Mouse (Mus musculus) embryonic facial prominence, embryonic 14.5 days (tissue): ENCODE results near the gene Ghrhr. TPM values are rescaled to one million over a fixed set of nuclear protein-coding genes. Genes with fewer than 3 reads are reported as not detected.

Experiments used
- ATAC-seq: fragments of 200-750 bp; cut with Nextera tagmentation; 2 replicates; pipeline ENCODE4 v1.8.0; 2017; ENCODE audit warnings: low read depth, moderate number of reproducible peaks, moderate TSS enrichment
- DNase-seq: peaks from one replicate; pipeline ENCODE4 v3.0.0-alpha.2; 2015; ENCODE audit warnings: low spot score
- H3K27ac ChIP-seq: fragments of 300-500 bp; sonication (generic); replicated peaks from 2 replicates; pipeline ENCODE4 v1.5.1; 2014; ENCODE audit warnings: low read depth, mild to moderate bottlenecking, low read length, moderate library complexity
- H3K27me3 ChIP-seq: fragments of 300-500 bp; sonication (generic); replicated peaks from 2 replicates; pipeline ENCODE4 v1.6.1; 2014; ENCODE audit warnings: low read length; ENCODE audit not compliant: control insufficient read depth, insufficient read depth
- H3K36me3 ChIP-seq: fragments of 300-500 bp; sonication (generic); 2 replicates; pipeline ENCODE4 v1.6.1; 2014; ENCODE audit warnings: low read length, mixed read lengths; ENCODE audit not compliant: control insufficient read depth, insufficient read depth
- H3K4me1 ChIP-seq: fragments of 300-500 bp; sonication (generic); 2 replicates; pipeline ENCODE4 v1.6.1; 2014; ENCODE audit warnings: antibody characterized with exemption, low read length; ENCODE audit not compliant: control insufficient read depth, insufficient read depth
- H3K4me2 ChIP-seq: fragments of 300-500 bp; sonication (generic); 2 replicates; pipeline ENCODE4 v1.6.1; 2014; ENCODE audit warnings: low read depth, mild to moderate bottlenecking, low read length, moderate library complexity, mixed read lengths
- H3K4me3 ChIP-seq: fragments of 300-500 bp; sonication (generic); 2 replicates; pipeline ENCODE4 v1.5.1; 2014; ENCODE audit warnings: low read depth, mild to moderate bottlenecking, low read length
- H3K9ac ChIP-seq: fragments of 300-500 bp; sonication (generic); 2 replicates; pipeline ENCODE4 v1.6.1; 2014; ENCODE audit warnings: low read depth, mild to moderate bottlenecking, low read length, moderate library complexity, mixed read lengths
- H3K9me3 ChIP-seq: fragments of 300-500 bp; sonication (generic); 2 replicates; pipeline ENCODE4 v1.6.1; 2016; ENCODE audit warnings: low read length; ENCODE audit not compliant: control insufficient read depth
- WGBS: fragments of 180-500 bp; shearing (Covaris S2); extraction: QIAGEN DNeasy Blood & Tissue Kit; methylation state at CpG from one replicate; pipeline ENCODE4 v1.1.7; 2014; 5-methylcytosine and 5-hydroxymethylcytosine counted together
- polyA plus RNA-seq: library from polyadenylated mRNA; unstranded; fragments of >200 nt; fragmentation: Nextera tagmentation; extraction: Ambion mirVana; gene quantifications from 2 replicates; pipeline ENCODE4 v1.2.1, GENCODE M21; 2014

Ghrhr gene
- not detected in 2 replicates for polyA plus RNA-seq

- Histone ChIP-seq H3K4me2 (no peak within 1 kb of the TSS), H3K4me1 (no peaks in the 10 kb centered on the region; the same call in 1 of the 2 replicates), H3K27ac (no peak within 1 kb of the TSS), H3K9ac (no peak within 1 kb of the TSS), H3K4me3 (no peak within 1 kb of the TSS), H3K27me3 (no peaks in the 10 kb centered on the region), H3K9me3 (no peaks in the 10 kb centered on the region), H3K36me3 (no peaks in the 10 kb centered on the region)
- WGBS, result 68% methylated on average over 6 of the region's 6 CpGs
- ATAC-seq (no peak), DNase-seq (no peak)
These were observed at the start of gene Ghrhr for GRCm38 (mm10) chr6:55376076-55376475. Gene Ghrhr (plus strand): TSS chr6:55376295.

GRCm38 (mm10) chr6:55326299-55326698 is 49.8 kb upstream of the Ghrhr start:
- Histone ChIP-seq H3K27ac (no peak overlapping the region), H3K4me3 (no peak overlapping the region), H3K9me3 (no peaks in the 10 kb centered on the region), H3K4me2 (no peak overlapping the region), H3K36me3 (no peaks in the 10 kb centered on the region), H3K9ac (no peak overlapping the region), H3K27me3 (no peaks in the 10 kb centered on the region), H3K4me1 (peaks cover under 1% of the 10 kb centered on the region; the same call in 1 of the 2 replicates)
- ATAC-seq, result no peak
- DNase-seq, result no peak
- WGBS, result 71% methylated on average over 4 of the region's 4 CpGs

- H3K27ac ChIP-seq, result no peak overlapping the region
These were observed 48.8 kb upstream of the Ghrhr start for GRCm38 (mm10) chr6:55327326-55327725.

GRCm38 (mm10) chr6:55328179-55328578 is 47.9 kb upstream of the Ghrhr start:
- H3K4me1 ChIP-seq, result peaks cover 19% of the 10 kb centered on the region
- no peak for DNase-seq

More at GRCm38 (mm10) chr6:55327326-55327725, 48.8 kb upstream of the Ghrhr start:
- no peak overlapping the region for H3K4me3 ChIP-seq
- no peaks in the 10 kb centered on the region for H3K9me3 ChIP-seq
- 81% methylated on average over 13 of the region's 13 CpGs for WGBS
- no peak overlapping the region for H3K9ac ChIP-seq
- no peaks in the 10 kb centered on the region for H3K36me3 ChIP-seq
- no peak overlapping the region for H3K4me2 ChIP-seq
- DNase-seq (no peak), ATAC-seq (no peak)
- no peaks in the 10 kb centered on the region for H3K27me3 ChIP-seq
- H3K4me1 ChIP-seq, result peaks cover 10% of the 10 kb centered on the region

GRCm38 (mm10) chr6:55331315-55331714 is 44.8 kb upstream of the Ghrhr start:
- Histone ChIP-seq H3K4me3 (no peak overlapping the region), H3K4me1 (peaks cover 34% of the 10 kb centered on the region), H3K27me3 (no peaks in the 10 kb centered on the region), H3K27ac (no peak overlapping the region), H3K9ac (no peak overlapping the region), H3K4me2 (no peak overlapping the region), H3K9me3 (no peaks in the 10 kb centered on the region), H3K36me3 (no peaks in the 10 kb centered on the region)
- DNase-seq, result no peak
- no peak for ATAC-seq
- 47% methylated on average over 6 of the region's 6 CpGs for WGBS

More at GRCm38 (mm10) chr6:55328179-55328578, 47.9 kb upstream of the Ghrhr start:
- Histone ChIP-seq H3K27ac (no peak overlapping the region), H3K4me2 (no peak overlapping the region), H3K9me3 (no peaks in the 10 kb centered on the region), H3K9ac (no peak overlapping the region), H3K4me3 (no peak overlapping the region), H3K36me3 (no peaks in the 10 kb centered on the region), H3K27me3 (no peaks in the 10 kb centered on the region)
- ATAC-seq, result no peak
- WGBS, result 76% methylated on average over 4 of the region's 4 CpGs

GRCm38 (mm10) chr6:55332100-55332772 is 43.9 kb upstream of the Ghrhr start:
- peaks cover 40% of the 10 kb centered on the region for H3K4me1 ChIP-seq
- no peak overlapping the region for H3K4me3 ChIP-seq
- no peak overlapping the region for H3K9ac ChIP-seq
- peak overlapping the region; percentile 74 for H3K27ac ChIP-seq
- no peaks in the 10 kb centered on the region for H3K9me3 ChIP-seq
- H3K36me3 ChIP-seq, result no peaks in the 10 kb centered on the region
- no peak overlapping the region for H3K4me2 ChIP-seq
- WGBS, result 35% methylated on average over 5 of the region's 5 CpGs
- ATAC-seq, result peak; percentile 15
- no peaks in the 10 kb centered on the region for H3K27me3 ChIP-seq
- no peak for DNase-seq

- Histone ChIP-seq H3K4me3 (no peak overlapping the region), H3K4me1 (peaks cover 43% of the 10 kb centered on the region), H3K36me3 (no peaks in the 10 kb centered on the region), H3K9ac (no peak overlapping the region), H3K9me3 (no peaks in the 10 kb centered on the region), H3K27me3 (no peaks in the 10 kb centered on the region), H3K27ac (peak overlapping the region; percentile 74), H3K4me2 (no peak overlapping the region)
- 47% methylated on average over 6 of the region's 6 CpGs for WGBS
- ATAC-seq (peak; percentile 51), DNase-seq (peak; percentile 88)
These were observed 43.4 kb upstream of the Ghrhr start for GRCm38 (mm10) chr6:55332773-55333109.

GRCm38 (mm10) chr6:55335989-55336514 is 40.0 kb upstream of the Ghrhr start, which contains the start of gene Aqp1:
Gene Aqp1 (plus strand): TSS chr6:55336432.
- Histone ChIP-seq H3K27me3 (no peaks in the 10 kb centered on the region), H3K4me1 (peaks cover 55% of the 10 kb centered on the region), H3K4me2 (peak within 1 kb of the TSS; percentile 42), H3K9ac (peak within 1 kb of the TSS; percentile 48), H3K9me3 (no peaks in the 10 kb centered on the region), H3K27ac (peak within 1 kb of the TSS; percentile 67), H3K4me3 (peak within 1 kb of the TSS; percentile 25), H3K36me3 (no peaks in the 10 kb centered on the region)
- peak; percentile 87 for ATAC-seq
- DNase-seq, result peak; percentile 94
- WGBS, result 8% methylated on average over 10 of the region's 12 CpGs

- 72% methylated on average over 5 of the region's 5 CpGs for WGBS
- ATAC-seq (no peak), DNase-seq (no peak)
- peak overlapping the region; percentile 25 for H3K4me3 ChIP-seq
- H3K9me3 ChIP-seq, result no peaks in the 10 kb centered on the region
- H3K27me3 ChIP-seq, result no peaks in the 10 kb centered on the region
- H3K4me2 ChIP-seq, result peak overlapping the region; percentile 42
- peaks cover 53% of the 10 kb centered on the region for H3K4me1 ChIP-seq
- peak overlapping the region; percentile 48 for H3K9ac ChIP-seq
- no peak overlapping the region; the same call in 1 of the 2 replicates for H3K27ac ChIP-seq
- H3K36me3 ChIP-seq, result no peaks in the 10 kb centered on the region
These were observed 38.9 kb upstream of the Ghrhr start for GRCm38 (mm10) chr6:55337242-55337641.
